Mouse (Mus musculus): Measurements from ENCODE around the gene Tfpi. TPM values are rescaled to one million over a fixed set of nuclear protein-coding genes. Genes with fewer than 3 reads are reported as not detected.
A peak's percentile ranks its signal among the peaks of the same experiment; 100 is the strongest.

The Tfpi gene
- total RNA-seq (2021), result 10 to 100 TPM; 40.1 to 67.1 TPM
- long read RNA-seq, experiment 1, partial matches to known transcripts, result 3 of 48 reads
- long read RNA-seq, experiment 1, other reads (novel, unspliced or antisense), result 40 of 48 reads
- long read RNA-seq, experiment 2, partial matches to known transcripts, result 0 of 4 reads
- long read RNA-seq, experiment 2, other reads (novel, unspliced or antisense), result 4 of 4 reads

DNA sequence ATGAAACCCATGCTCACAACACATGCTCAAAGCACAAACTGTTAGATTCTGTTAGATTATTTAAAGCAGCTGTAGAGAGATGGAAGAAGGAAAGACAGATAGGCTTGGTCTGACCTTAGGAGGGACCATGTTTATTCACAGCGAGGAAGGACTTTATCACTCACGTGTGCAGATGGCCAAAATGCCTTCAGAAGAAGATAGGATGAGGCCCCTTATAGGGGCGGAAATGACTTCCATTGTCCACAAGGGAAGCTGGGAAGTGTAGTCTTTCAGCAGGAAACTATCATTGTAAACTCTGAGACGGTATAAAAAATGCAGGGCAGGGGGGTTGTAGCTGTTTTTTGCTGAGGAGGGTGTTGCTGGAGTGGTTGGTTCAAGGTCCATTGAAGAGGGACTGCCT, at the start of gene Tfpi:
Tfpi (minus strand) TSS at position 199 of the 400 bp plus-strand sequence.
- peak in 1 of 2 experiments; percentile 23 for DNase-seq

DNA sequence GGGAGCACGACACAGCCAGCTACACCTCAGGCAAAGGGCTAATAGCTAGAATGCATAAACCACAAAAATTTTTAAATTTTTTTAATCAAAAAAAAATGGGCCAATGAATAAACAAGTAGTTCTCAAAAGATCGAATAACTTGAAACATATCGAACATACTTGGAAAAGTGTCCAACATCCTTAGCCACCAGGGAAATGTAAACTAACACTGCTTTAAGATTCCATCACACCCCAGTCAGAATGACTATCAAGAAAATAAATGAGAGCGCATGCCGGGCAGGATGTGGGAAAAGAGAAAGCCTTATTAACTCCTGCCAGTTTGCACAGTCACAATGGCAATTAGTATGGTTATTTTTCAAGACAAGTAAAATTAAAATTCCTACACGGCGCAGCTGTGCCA, 49.6 kb upstream of the Tfpi start:
- no peak for DNase-seq

DNA sequence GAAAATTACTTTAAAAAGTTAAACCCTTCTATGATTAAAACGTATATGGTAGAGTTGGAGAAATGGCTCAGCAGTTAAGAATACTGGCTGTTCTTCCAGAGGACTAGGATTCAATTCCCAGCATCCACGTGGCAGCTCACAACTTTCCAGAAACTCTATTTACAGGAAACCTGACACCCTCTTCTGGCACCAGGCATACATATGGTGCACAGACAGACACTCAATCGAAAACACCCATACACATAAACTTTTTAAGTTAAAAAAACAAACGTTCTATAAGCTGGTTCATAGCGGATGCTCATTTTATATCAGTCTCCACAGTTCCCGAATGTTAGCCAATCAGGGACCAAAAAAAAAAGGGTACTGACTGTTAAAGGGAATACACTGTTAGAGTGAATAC, 49.2 kb upstream of the Tfpi start:
- DNase-seq, result no peak

DNA sequence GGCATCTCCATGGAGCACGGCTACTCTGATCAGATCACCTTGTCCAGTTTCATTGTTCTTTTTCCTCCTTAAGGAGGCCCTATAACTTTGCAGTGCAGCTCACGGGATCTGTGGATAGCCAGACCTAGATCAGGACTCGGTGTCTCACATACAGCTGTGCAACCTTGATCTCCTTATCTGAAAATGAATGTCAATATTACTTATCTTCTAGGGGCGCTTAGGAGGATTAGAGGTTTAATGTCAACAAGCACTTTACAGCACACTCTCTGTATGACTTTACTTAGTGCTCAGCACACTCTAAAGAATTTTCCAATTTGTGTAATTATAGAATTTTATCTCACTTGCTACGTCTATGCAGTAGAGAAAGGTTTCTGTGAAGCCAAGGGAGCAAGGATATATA, 48.5 kb upstream of the Tfpi start:
- no peak for DNase-seq

DNA sequence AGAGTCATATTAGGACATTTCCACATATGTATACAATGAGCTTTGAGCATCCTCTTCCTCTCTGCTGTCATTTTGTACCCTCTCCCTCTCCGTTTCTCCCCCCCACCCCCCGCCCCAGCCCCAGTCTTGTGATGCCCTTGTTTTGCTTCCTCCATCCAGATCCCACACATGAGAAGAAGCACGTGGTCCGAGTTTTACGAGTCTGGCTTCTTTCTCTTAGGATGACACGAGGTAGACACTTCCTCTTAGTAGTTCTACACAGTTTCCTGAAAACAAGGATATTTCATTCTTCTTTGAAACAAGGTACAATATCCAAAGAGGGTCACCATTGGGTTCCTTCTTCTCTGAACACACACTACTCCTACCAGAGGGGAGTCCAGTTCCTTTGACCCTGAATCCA, 47.4 kb upstream of the Tfpi start:
- DNase-seq, result no peak

DNA sequence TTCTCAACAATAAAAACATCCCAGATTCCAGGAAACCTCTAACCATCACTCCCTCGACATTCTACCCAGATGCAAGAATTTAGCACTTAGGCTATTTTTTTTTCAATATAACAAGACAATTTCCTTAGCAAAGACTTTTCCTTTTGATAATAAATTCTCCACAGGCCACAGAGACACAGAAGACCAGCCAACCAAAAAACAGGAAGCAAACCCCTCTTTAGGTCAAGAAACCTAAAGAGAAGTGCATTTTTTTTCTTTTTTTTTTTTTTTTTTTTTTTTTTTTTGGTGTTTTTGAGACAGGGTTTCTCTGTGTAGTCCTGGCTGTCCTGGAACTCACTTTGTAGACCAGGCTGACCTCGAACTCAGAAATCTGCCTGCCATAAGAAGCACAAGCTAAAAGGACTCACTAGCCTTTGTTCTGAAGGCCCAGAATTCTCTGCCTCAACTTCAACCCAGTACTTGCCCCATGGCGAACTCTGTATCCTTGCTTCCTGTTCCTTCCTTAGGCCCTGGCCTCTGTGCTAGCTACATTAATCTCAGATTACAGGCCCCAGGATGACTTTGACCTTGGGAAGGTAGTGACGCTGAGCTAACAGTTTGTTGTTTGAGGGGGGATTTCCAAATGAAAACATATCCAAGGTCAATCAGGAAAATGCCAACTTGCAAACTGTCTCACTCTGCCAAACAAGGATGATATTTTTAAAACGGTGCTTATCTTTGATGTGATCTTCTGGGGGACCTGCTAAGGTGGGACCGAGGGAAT, 46.7 kb upstream of the Tfpi start:
- DNase-seq, result peak; percentile 32 to 48

DNA sequence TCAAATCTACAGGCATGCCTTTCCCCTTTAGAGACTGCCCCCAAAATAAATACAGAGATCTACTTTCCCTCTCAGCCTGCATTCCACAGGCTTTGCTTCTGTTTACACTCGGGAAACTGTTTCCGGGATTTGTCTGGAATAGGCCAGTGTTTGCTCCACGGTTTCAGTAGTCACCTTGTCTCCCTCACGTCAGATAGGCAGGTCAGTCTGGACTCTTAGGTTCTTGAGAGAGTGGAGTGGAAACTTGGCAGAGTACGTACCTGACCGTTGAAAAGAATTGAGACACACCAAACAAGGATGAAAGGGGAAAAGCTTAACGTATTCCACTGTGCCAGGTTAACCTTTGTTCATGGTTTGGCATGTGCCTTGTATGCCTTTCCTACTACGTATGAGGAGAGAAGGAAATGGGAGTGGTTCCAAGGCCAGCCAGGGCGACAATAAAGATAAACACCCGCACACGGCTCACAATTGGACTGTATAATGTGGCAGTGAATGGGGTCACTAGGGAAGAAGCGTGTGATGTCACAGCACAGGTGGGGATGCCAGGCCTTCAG, 43.0 kb upstream of the Tfpi start:
- peak in 1 of 2 experiments; percentile 10 for DNase-seq

DNA sequence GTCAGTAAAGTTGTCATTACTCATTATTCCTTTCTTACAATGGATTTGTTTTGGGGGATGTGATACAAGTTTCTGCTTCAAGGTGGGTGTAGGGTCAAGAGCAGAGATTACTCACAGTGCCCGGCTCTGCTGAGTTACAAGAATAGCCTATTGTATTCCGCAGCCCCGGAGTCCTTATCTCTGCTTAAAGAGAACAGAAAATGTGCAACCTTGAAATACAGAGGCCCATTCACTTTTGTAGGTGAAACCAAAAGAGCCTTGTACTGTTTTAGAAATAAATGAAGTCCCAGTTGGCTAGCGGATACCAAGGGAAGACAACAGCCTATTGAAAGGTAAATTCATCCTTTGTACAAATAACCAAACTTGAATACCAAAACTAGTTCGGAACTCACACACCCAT, 42.2 kb upstream of the Tfpi start:
- no peak for DNase-seq

DNA sequence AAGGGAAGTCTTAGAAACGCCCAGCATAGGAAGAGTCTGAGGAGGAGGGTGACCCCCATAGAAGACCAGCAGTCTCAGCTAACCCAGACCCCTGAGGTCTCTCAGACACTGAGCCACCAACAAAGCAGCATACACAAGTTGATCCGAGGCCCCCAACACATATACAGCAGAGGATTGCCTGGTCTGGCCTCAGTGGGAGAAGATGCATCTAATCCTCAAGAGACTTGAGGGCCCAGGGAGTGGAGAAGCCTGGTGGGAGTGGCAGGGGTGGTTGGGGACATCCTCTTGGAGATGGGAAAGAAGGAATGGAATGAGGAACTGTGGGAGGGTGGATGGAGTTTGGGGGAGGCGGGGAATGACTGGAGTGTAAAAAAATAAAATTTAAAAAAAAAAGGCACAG, 36.7 kb upstream of the Tfpi start:
- no peak for DNase-seq

DNA sequence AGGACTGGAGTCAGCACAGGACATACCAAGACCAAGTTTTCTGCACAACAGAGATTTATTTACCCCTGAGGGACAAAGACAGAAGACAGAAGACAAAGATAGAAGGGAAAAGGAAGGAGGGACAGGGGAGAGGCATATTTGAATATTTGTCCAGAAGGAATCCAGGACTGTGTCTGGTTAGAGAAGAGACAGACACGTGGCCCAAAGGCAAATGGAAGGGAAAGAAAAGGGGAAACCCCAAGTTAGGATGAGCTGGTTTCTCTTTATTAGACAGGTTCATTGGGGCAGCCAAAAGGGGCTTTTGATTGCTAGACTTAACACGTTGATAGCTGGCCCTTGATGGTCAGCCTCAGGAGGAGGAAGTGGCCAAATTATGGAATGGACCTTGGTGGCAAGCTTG, 34.9 kb upstream of the Tfpi start:
- no peak for DNase-seq

DNA sequence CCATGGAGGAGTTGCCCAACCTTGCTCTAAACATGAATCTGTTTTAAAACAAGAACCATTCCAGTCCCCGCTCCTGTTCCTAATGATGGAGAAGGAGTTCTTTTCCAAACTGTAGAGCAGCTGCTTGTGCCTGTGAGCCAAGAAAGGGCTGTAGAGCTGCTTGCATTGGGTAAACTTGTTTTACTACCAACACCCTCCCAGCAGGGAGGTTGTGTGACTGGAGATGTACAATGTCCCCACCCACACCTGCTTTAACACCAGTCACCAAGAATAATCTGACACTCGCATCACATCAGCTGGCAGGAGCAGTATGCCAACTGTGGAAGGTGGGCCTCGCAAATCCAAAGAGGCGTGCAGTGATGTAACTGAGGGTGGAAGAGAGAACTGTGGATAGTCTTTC, 34.5 kb upstream of the Tfpi start:
- DNase-seq, result no peak

DNA sequence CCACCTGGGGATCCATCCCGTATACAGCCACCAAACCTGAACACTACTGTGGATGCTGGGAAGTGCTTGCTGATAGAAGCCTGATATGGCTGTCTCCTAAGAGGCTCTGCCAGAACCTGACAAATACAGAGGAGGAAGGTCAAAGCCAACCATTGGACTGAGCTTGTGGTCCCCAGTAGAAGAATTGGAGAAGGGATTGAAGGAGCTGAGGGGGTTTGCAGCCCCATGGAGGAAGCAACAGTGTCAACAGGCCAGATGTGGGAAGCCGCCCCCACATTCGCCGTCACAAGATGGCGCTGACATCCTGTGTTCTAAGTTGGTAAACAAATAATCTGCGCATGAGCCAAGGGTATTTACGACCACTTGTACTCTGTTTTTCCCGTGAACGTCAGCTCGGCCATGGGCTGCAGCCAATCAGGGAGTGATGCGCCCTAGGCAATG, 28.4 kb upstream of the Tfpi start:
- peak in 1 of 2 experiments; percentile 8 for DNase-seq

DNA sequence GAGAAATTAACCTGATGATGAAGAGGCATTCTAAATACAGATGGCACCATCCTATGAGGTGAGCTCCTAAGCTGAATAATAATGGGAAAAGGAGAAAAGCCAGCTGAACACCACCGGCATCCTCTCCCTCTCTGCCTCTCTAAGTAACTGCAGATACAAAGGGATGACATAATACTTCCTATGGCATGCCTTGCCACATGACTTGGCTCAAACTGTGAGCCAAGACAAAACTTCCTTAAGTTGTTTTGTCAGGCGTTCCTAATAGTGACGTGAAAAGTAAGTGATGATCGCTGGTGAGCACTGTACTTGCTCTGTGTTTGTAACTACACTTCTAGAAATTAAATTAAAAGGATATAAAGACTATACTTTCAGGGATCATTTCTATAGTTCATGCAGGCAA, 27.7 kb upstream of the Tfpi start:
- DNase-seq, result no peak

DNA sequence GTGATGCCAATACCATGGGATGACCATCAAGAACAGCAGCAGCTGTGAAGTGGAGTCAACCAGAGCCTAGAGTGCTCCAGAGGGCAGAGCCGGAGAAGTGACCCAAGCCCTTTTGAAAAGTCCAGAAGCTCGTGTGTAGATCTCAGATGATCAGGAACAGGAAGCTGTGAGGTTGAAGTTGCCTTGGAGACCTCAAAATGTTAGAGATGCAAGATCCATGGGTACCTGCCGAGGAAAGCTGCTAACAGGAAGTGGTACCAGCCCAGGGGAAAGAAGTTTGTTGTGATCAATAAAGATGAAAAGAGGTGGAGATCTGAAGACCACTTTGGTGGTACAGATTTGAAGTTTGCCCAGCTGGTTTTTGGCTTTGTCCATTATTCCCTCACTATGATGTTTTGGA, 22.3 kb upstream of the Tfpi start:
- no peak for DNase-seq

DNA sequence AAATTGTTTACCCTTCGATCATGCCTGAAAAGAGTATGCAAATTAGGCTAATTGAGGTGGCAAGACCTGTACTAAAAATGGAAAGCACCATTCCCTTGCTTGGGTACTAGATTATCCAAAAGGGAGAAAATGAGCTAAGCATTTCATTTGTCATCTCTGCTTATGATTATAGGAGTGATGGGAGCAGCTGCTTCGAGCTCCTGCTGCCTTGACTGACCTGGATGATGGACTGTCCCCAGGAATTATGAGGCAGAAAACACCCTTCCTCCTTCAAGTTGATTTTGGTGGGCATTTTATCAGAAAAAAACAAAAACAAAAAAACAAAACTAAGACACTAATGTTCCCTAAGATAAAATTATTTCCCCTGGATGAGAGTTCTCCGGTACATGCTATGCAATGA, 18.5 kb upstream of the Tfpi start:
- DNase-seq, result no peak

DNA sequence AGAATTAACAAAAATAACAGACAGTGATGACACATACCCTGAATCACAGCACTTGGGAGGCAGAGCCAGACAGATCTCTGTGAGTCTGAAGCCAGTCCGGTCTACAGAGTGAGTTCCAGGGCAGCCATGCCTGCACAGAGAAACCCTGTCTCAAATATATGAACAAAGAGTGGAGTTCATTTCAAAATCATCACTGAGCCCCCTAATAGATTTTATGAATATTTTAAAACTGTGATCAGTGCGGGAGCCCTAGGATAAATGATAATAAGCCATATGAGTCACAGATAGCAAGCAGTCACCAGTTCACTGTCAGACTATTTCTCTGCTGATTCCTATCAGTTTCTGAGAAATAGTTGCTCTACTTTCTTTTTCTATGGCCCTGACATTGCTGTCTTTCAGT, 17.1 kb upstream of the Tfpi start:
- DNase-seq, result peak in 1 of 2 experiments; percentile 13

DNA sequence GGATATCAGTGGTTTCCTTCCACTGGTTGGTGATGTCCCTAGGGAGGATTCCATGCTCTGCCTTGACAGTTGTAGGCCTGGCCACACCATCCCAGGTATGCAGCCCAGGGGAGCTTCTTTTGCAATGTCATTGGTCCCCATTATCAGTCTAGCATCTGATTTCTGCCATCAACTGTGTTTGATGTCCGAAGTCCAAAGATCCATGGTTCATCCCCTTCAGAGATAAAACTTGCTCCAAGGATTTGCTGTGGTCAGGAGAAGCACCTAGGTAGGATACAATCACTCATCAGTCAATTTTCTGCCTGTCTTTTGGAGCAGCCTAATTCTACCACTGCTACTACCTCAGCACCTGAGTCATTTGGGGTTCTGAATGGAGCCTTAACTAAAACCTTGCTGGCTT, 15.1 kb upstream of the Tfpi start:
- DNase-seq, result no peak

DNA sequence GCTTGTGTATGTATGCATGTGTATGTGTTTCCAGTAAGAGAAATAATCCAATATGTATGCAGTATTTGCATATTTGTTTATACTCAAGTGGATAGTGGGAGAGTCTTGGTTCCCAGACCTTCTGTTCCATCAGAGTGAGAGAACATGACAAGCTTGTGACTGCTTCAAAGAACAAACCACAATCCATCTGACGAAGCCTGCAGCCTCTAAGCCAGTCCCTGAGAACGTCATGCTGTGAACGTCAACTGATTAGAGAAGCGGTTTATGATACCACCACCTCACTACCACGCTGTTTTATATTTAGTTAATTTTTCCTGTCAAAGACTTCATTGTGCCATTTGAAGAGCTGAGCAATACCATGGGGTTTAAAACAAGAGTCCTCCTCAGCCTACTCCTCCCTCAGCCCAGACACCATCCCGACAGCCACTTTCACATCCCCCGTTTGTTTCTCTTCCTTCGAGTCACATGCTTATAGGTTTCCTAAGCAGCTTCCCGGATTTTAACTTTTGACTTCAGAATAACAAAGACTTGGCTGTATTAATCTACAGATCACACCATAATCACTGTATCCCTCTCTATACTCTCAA, 11.2 kb upstream of the Tfpi start:
- DNase-seq, result no peak

DNA sequence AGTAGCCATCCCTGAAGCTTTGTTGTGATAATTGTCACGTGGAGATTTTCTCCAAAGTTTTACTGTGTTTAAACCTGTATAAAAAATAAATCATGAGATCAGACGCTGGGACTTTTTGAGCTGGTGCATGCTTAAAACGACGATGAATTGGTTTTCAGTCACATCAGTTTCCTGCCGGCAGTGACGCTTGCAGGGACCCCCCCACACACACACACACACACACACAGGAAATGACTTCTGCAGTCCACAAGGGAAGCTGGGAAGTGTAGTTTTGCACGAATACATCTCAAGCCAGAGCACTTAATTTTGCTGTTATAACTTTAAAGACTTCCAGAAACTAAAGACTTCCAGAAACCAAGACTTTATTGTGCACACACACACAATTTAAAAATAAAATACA, 5.3 kb upstream of the Tfpi start:
- DNase-seq, result peak; percentile 35 to 71

DNA sequence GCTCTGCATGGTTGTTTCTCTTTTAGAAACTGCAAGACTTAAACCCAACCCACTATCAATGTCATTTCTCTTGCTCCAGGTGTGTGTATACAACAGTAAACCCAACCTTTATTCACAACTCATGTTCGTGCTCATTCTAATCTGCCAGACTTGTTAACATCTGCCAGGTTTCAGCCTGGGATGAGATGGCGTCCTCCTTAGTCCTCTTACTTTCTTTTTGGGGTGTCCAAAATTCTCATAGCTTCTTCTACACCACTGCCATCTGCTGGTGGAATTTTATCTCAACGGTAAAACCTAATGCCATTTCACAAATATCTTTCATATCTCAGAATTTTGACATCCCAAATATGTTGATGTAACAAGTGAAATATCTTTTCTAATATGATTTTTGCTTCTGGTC, 2.5 kb upstream of the Tfpi start:
- DNase-seq, result peak; percentile 8 to 67

DNA sequence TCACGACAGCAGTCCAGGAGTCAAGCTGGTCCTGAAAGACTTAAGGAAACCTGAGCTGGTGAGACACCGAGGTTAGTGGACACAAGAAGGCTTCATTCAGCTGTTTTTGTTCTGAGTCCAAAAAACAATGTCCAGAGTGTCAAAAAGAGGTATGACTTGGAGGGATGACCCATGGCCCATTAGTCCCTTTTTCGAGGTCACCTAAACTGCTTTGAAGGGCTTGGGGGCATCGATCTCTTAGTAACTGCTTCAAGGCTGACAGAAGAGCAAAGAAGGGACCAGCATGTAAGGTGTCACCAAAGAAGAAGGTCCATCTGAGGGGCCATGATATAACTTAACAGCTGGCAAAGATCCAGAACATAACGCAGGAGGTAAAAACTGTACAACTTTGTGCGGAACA, 1.2 kb upstream of the Tfpi start:
- DNase-seq, result no peak

DNA sequence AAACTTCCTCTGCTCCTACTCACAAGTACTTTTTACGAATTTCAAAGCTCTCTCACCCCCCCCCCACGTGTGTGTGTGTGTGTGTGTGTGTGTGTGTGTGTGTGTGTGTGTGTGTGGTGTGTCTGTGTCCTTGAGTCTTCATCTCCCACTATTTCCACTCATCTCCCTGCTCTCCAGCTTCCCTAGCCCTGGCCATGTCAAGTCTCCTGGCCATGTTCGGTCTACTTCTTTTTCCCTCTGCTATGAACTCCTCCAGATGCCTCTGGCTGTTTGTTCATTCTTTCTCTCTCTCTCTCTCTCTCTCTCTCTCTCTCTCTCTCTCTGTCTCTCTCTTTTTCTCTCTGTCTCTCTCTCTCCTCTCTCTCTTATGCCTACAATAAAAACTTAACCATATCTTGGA, 444 bp downstream of the Tfpi start:
- no peak for DNase-seq

DNA sequence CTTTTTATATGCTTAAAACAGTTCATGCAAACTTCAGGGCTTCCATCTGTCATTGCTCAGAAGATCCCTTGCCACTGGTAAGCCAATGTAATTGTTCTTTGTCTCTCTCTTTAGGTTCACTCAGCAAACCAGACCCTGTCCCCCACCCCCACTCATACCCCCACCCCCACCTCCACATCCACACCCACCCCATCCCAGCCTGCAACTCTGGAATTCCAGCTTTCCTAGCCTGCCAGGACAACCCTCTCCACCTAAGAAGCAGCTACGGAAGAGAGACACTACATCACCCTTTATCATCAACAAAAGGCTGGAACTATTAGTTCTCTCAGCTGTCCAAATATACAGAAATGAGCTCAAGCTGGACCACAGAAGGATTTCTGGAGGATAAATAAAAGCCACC, 974 bp downstream of the Tfpi start:
- no peak for DNase-seq

All from adrenal gland, postnatal 36 days (tissue).